Mouse (Mus musculus) G1E (cell line): ENCODE measurements around the gene Slc35f1.

Experiments
- CTCF ChIP-seq: IDR thresholded peaks from 2 replicates; pipeline ENCODE4 v1.5.1; 2012; ENCODE audit warnings: low read depth, low read length, inconsistent platforms, mixed read lengths
- GATA1 ChIP-seq: IDR thresholded peaks from 2 replicates; pipeline ENCODE4 v1.6.1; 2012; ENCODE audit warnings: borderline replicate concordance, low read length, inconsistent platforms, mixed read lengths
- TAL1 ChIP-seq: conservative IDR thresholded peaks from 2 replicates; pipeline ENCODE4 v1.6.1; 2012; ENCODE audit warnings: low read depth, low read length, inconsistent platforms, mixed read lengths

DNA sequence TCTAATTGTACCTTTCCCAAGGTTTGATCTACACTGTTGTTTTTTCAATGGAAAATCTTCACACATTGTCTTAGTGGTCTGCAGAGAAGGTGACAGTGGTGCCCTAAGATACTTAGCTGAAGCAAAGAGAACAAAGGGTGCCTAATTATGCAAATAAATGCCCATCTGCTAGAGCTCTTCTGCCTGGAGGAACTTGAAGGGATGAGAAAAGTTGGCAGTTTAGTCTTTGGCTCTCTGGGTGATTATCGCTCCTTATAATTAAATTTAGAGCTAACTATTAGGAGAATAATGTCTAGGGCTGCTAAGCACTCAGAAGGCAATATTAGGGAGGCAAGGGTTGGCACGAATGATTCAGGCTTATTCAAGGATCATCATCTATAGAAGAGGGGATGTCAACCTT, 306.6 kb downstream of the Slc35f1 start:
- TF ChIP-seq CTCF = no peak
- no peak for TF ChIP-seq TAL1
- no peak for TF ChIP-seq GATA1
